ENCODE assay signal across 2 mouse cellular contexts in the genomic region with DNA sequence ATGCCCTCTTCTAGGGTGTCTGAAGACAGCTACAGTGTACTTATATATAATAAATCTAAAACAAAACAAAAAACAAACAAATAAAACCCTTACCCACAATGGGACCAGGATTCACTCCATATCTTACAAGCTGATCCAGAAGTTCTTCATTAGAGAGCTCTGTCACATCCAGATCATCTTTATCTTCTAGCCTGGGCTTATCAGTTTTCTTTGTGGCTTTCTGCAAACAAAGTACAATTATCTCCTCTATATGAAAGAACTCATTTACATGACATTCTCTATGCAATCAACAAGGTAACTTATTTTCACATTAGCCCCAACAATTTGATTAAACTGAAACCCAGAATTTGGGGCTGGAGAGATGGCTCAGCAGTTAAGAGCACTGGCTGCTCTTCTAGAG.
TF ChIP-seq lines count a peak whose summit lies in the region.

No protein-coding gene starts in this region.

TF ChIP-seq in CH12.LX, 34 proteins besides CTCF, POLR2A, EP300 and RAD21:
- no peak for TF ChIP-seq NRF1 (IDR thresholded peaks at IDR 0.05; ENCODE audit: low read depth, low read length)
- no peak for TF ChIP-seq BHLHE40 (IDR thresholded peaks at IDR 0.05; ENCODE audit: low read depth, low read length)
- TF ChIP-seq JUN (IDR thresholded peaks at IDR 0.05; ENCODE audit: insufficient read depth, low read depth, low read length), result no peak
- TF ChIP-seq PAX5 (IDR thresholded peaks at IDR 0.05; ENCODE audit: low read length), result no peak

TF ChIP-seq in MEL, 35 proteins besides CTCF, POLR2A, EP300 and RAD21:
- TF ChIP-seq E2F4 (IDR thresholded peaks at IDR 0.05; ENCODE audit: borderline replicate concordance, low read depth, low read length) (no peak), POLR2AphosphoS5 (IDR thresholded peaks at IDR 0.05; ENCODE audit: borderline replicate concordance, low read depth, low read length) (no peak), BHLHE40 (IDR thresholded peaks at IDR 0.05; ENCODE audit: borderline replicate concordance, low read depth, low read length) (peak; percentile 14; the same call in 1 of the 2 replicates), CHD1 (IDR thresholded peaks at IDR 0.05; ENCODE audit: low read depth, low read length) (no peak), GATA1 (IDR thresholded peaks at IDR 0.05; ENCODE audit: low read depth, low read length) (peak; percentile 81), GABPA (IDR thresholded peaks at IDR 0.05; ENCODE audit: low read depth, low read length) (no peak), TBP (IDR thresholded peaks at IDR 0.05; ENCODE audit: low read depth, low read length) (no peak), USF2 (IDR thresholded peaks at IDR 0.05; ENCODE audit: borderline replicate concordance in 1 of 2, insufficient read depth in 1 of 2, low read depth in 1 of 2, low read length in 2 of 2) (no peak), SIN3A (IDR thresholded peaks at IDR 0.05; ENCODE audit: low read length) (no peak), HCFC1 (IDR thresholded peaks at IDR 0.05; ENCODE audit: low read depth, low read length) (no peak), ZKSCAN1 (IDR thresholded peaks at IDR 0.05; ENCODE audit: low read depth, low read length) (no peak), MAZ (IDR thresholded peaks at IDR 0.05; ENCODE audit: low read depth, low read length) (no peak), SMC3 (IDR thresholded peaks at IDR 0.05; ENCODE audit: low read depth, low read length) (no peak), MYC (IDR thresholded peaks at IDR 0.05; ENCODE audit: low read depth, low read length) (0 out of 2 replicates have a peak, but pooled peaks have one; percentile 18), CHD2 (IDR thresholded peaks at IDR 0.05; ENCODE audit: low read length) (no peak), KAT2A (conservative IDR thresholded peaks at IDR 0.05; ENCODE audit: low read depth, low read length) (no peak), MXI1 (IDR thresholded peaks at IDR 0.05; ENCODE audit: low read depth, low read length) (no peak; the same call in 1 of the 2 replicates), POLR2AphosphoS2 (IDR thresholded peaks at IDR 0.05; ENCODE audit: low read length) (no peak), TCF12 (IDR thresholded peaks at IDR 0.05; ENCODE audit: low read depth, low read length) (peak; percentile 41; the same call in 1 of the 2 replicates), ETS1 (IDR thresholded peaks at IDR 0.05; ENCODE audit: low read depth, low read length) (peak; percentile 65), MAX (IDR thresholded peaks at IDR 0.05; ENCODE audit: low read length) (no peak), ZMIZ1 (IDR thresholded peaks at IDR 0.05; ENCODE audit: low read depth, low read length) (no peak), NELFE (IDR thresholded peaks at IDR 0.05; ENCODE audit: low read depth, low read length) (no peak), ELF1 (IDR thresholded peaks at IDR 0.05; ENCODE audit: low read depth, low read length) (no peak), NRF1 (IDR thresholded peaks at IDR 0.05; ENCODE audit: insufficient read depth, low read depth, low read length, poor library complexity, severe bottlenecking) (no peak), MAFK (IDR thresholded peaks at IDR 0.05; ENCODE audit: borderline replicate concordance, low read depth, low read length) (peak; percentile 46; the same call in 1 of the 2 replicates), MEF2A (IDR thresholded peaks at IDR 0.05; ENCODE audit: extremely low read depth, insufficient replicate concordance, low read depth, low read length, poor library complexity, severe bottlenecking) (no peak), USF1 (IDR thresholded peaks at IDR 0.05; ENCODE audit: low read depth, low read length) (no peak), ZNF384 (IDR thresholded peaks at IDR 0.05; ENCODE audit: low read depth, low read length) (no peak), RCOR1 (IDR thresholded peaks at IDR 0.05; ENCODE audit: low read depth, low read length) (peak; percentile 67), MYB (IDR thresholded peaks at IDR 0.05; ENCODE audit: low read depth, low read length) (no peak), ZC3H11A (IDR thresholded peaks at IDR 0.05; ENCODE audit: low read depth, low read length) (no peak), TAL1 (IDR thresholded peaks at IDR 0.05; ENCODE audit: low read length) (no peak), UBTF (IDR thresholded peaks at IDR 0.05; ENCODE audit: borderline replicate concordance, insufficient read depth, low read depth, low read length) (no peak), JUND (IDR thresholded peaks at IDR 0.05; ENCODE audit: low read depth, low read length) (no peak)
